8 mouse cellular contexts compared by ENCODE assay signal in genomic region chr3:87886004-87886365, GRCm38 (mm10). TPM values are rescaled to one million over a fixed set of nuclear protein-coding genes. Genes with fewer than 3 reads are reported as not detected.
DNase-seq lines count a peak whose midpoint lies in the region; ATAC-seq and TF ChIP-seq lines count a peak whose summit lies in the region.

No protein-coding gene starts in this region.

- H3K36me3 ChIP-seq in kidney, embryonic 14.5 days (ENCODE audit: control insufficient read depth, insufficient read depth, low read length) = no peaks in the 10 kb centered on the region; the same call in 1 of the 2 replicates
- peaks cover 2% of the 10 kb centered on the region for H3K36me3 ChIP-seq in ES-E14 (ENCODE audit: control insufficient read depth, insufficient read depth, low read length, poor library complexity, severe bottlenecking)
- H3K36me3 ChIP-seq in embryonic facial prominence, embryonic 12.5 days = no peaks in the 10 kb centered on the region
- no peaks in the 10 kb centered on the region for H3K36me3 ChIP-seq in hindbrain, embryonic 16.5 days (ENCODE audit: control insufficient read depth, insufficient read depth, low read length)
- peaks cover 21% of the 10 kb centered on the region for H3K36me3 ChIP-seq in megakaryocyte, embryonic 14.5 days (replicated peaks; ENCODE audit: low read length)

- peak overlapping the region; percentile 42 for H3K4me2 ChIP-seq in kidney, embryonic 14.5 days (replicated peaks; ENCODE audit: low read depth, low read length)
- peak overlapping the region; percentile 38 for H3K4me2 ChIP-seq in embryonic facial prominence, embryonic 12.5 days (replicated peaks)
- H3K4me2 ChIP-seq in hindbrain, embryonic 16.5 days (ENCODE audit: low read length) = peak overlapping the region; percentile 65

- no peaks in the 10 kb centered on the region for H3K27me3 ChIP-seq in kidney, embryonic 14.5 days (ENCODE audit: control insufficient read depth, insufficient read depth, low read length)
- H3K27me3 ChIP-seq in embryonic facial prominence, embryonic 12.5 days = no peaks in the 10 kb centered on the region
- no peaks in the 10 kb centered on the region for H3K27me3 ChIP-seq in hindbrain, embryonic 16.5 days (replicated peaks; ENCODE audit: control insufficient read depth, insufficient read depth, low read length)
- H3K27me3 ChIP-seq in megakaryocyte, embryonic 14.5 days (replicated peaks) = no peaks in the 10 kb centered on the region

- peaks cover 15% of the 10 kb centered on the region for H3K4me1 ChIP-seq in kidney, embryonic 14.5 days (ENCODE audit: control insufficient read depth, insufficient read depth, low read length)
- H3K4me1 ChIP-seq in ES-E14 (ENCODE audit: control insufficient read depth in 2 of 2, insufficient read depth in 2 of 2, low read length in 2 of 2, poor library complexity in 1 of 2) = peaks cover 0 to 3% of the 10 kb centered on the region in 2 experiments; a peak in 1 of 4 replicates
- peaks cover 13% of the 10 kb centered on the region for H3K4me1 ChIP-seq in embryonic facial prominence, embryonic 12.5 days
- peaks cover 18% of the 10 kb centered on the region for H3K4me1 ChIP-seq in hindbrain, embryonic 16.5 days (ENCODE audit: control insufficient read depth, insufficient read depth, low read depth, low read length)
- H3K4me1 ChIP-seq in megakaryocyte, embryonic 14.5 days = peaks cover 35% of the 10 kb centered on the region

- in situ Hi-C loops in ES-E14 (cut with MboI; ENCODE audit: low sequenced_read_pairs in 2 of 2, unreplicated experiment in 2 of 2) = no loop called here

- no peak for DNase-seq in kidney, adult 9 months
- DNase-seq in ES-E14 (ENCODE audit: low read depth, low spot score) = no peak
- DNase-seq in thymus, postnatal 36 days = peak; percentile 48 to 63
- DNase-seq in layer of hippocampus, postnatal 36 days = no peak

- 12% methylated on average over 10 of the region's 10 CpGs for WGBS in kidney, embryonic 14.5 days
- whole genome bisulfite sequencing in embryonic facial prominence, embryonic 12.5 days = 17% methylated on average over 10 of the region's 10 CpGs
- WGBS in hindbrain, embryonic 16.5 days = 14% methylated on average over 10 of the region's 10 CpGs

- peak overlapping the region; percentile 52; the same call in 1 of the 2 replicates for H3K9ac ChIP-seq in kidney, embryonic 14.5 days (ENCODE audit: low read depth, low read length)
- H3K9ac ChIP-seq in ES-E14 (ENCODE audit: insufficient read depth, low read depth, low read length, poor library complexity, severe bottlenecking) = peak overlapping the region; percentile 64; the same call in 1 of the 2 replicates
- no peak overlapping the region for H3K9ac ChIP-seq in embryonic facial prominence, embryonic 12.5 days
- peak overlapping the region; percentile 65 for H3K9ac ChIP-seq in hindbrain, embryonic 16.5 days (ENCODE audit: low read depth, low read length)

- peak overlapping the region; percentile 98 for H3K4me3 ChIP-seq in kidney, embryonic 14.5 days (ENCODE audit: low read length)
- peak overlapping the region; percentile 66 to 73 for H3K4me3 ChIP-seq in ES-E14 (ENCODE audit: insufficient read depth in 1 of 2, low read depth in 1 of 2, low read length in 2 of 2, poor library complexity in 1 of 2, severe bottlenecking in 1 of 2)
- peak overlapping the region; percentile 100 for H3K4me3 ChIP-seq in embryonic facial prominence, embryonic 12.5 days
- peak overlapping the region; percentile 53 for H3K4me3 ChIP-seq in hindbrain, embryonic 16.5 days (ENCODE audit: low read length)
- peak overlapping the region; percentile 97 for H3K4me3 ChIP-seq in megakaryocyte, embryonic 14.5 days (replicated peaks)

- no peak overlapping the region for H3K27ac ChIP-seq in kidney, embryonic 14.5 days (ENCODE audit: low read depth, low read length)
- H3K27ac ChIP-seq in ES-E14 (ENCODE audit: insufficient read depth, low read depth, low read length, poor library complexity, severe bottlenecking) = no peak overlapping the region; the same call in 1 of the 2 replicates
- H3K27ac ChIP-seq in embryonic facial prominence, embryonic 12.5 days = no peak overlapping the region
- 0 out of 2 replicates have a peak overlapping the region, but pooled peaks have one; percentile 29 for H3K27ac ChIP-seq in hindbrain, embryonic 16.5 days (ENCODE audit: low read depth, low read length)

- no peaks in the 10 kb centered on the region for H3K9me3 ChIP-seq in kidney, embryonic 14.5 days (ENCODE audit: control insufficient read depth, low read length)
- no peaks in the 10 kb centered on the region for H3K9me3 ChIP-seq in ES-E14 (ENCODE audit: control insufficient read depth, insufficient read depth, low read depth, low read length)
- no peaks in the 10 kb centered on the region for H3K9me3 ChIP-seq in embryonic facial prominence, embryonic 12.5 days
- no peaks in the 10 kb centered on the region for H3K9me3 ChIP-seq in hindbrain, embryonic 16.5 days (ENCODE audit: control insufficient read depth, low read length)
- 0 out of 2 replicates have a peak, but pooled peaks cover 5% of the 10 kb centered on the region for H3K9me3 ChIP-seq in megakaryocyte, embryonic 14.5 days

- peak; percentile 33 for ATAC-seq in kidney, embryonic 14.5 days (ENCODE audit: low FRiP score, low TSS enrichment)
- no peak; the same call in 1 of the 2 replicates for ATAC-seq in embryonic facial prominence, embryonic 12.5 days (ENCODE audit: insufficient number of reproducible peaks, insufficient read depth, low FRiP score, low TSS enrichment)
- ATAC-seq in hindbrain, embryonic 16.5 days = no peak

TF ChIP-seq in ES-E14, 5 proteins besides CTCF, POLR2A, EP300 and RAD21:
- TF ChIP-seq ZNF384 (IDR thresholded peaks at IDR 0.05; ENCODE audit: low read depth, low read length) (peak; percentile 97), CHD2 (IDR thresholded peaks at IDR 0.05; ENCODE audit: low read depth, low read length) (peak; percentile 39; the same call in 1 of the 2 replicates), HCFC1 (IDR thresholded peaks at IDR 0.05; ENCODE audit: borderline replicate concordance, insufficient read depth, low read length) (no peak)

RNA-seq across cellular contexts. Expression of gene Prcc, which starts 0.6 kb away (rescaled TPM):
- 15.6 and 16.6 TPM in 2 replicates for polyA plus RNA-seq in kidney, embryonic 14.5 days (2014; fragmentation: Nextera tagmentation; extraction: Ambion mirVana)
- 40.2 and 53.8 TPM in 2 replicates for total RNA-seq in ES-E14 (2012; rRNA removed)
- 15.5 and 16.0 TPM in 2 replicates for polyA plus RNA-seq in embryonic facial prominence, embryonic 12.5 days (2016; fragmentation: Nextera tagmentation; extraction: Ambion mirVana)
- polyA plus RNA-seq in hindbrain, embryonic 16.5 days (2015; fragmentation: Nextera tagmentation; extraction: Ambion mirVana) = 13.9 and 15.9 TPM in 2 replicates
- 62.4 and 99.1 TPM in 2 replicates for polyA plus RNA-seq in megakaryocyte, embryonic 14.5 days (2012; ENCODE audit: insufficient read depth, low replicate concordance)
- 10 to 100 TPM; 58.3 to 58.6 TPM for total RNA-seq in layer of hippocampus, postnatal 36 days (2021)

RNA-seq across cellular contexts. Expression of gene Hdgf, which starts 20.1 kb away (rescaled TPM):
- polyA plus RNA-seq in kidney, embryonic 14.5 days (2014; fragmentation: Nextera tagmentation; extraction: Ambion mirVana) = 231 and 254 TPM in 2 replicates
- total RNA-seq in ES-E14 (2012; rRNA removed) = 296 and 312 TPM in 2 replicates
- 246 and 270 TPM in 2 replicates for polyA plus RNA-seq in embryonic facial prominence, embryonic 12.5 days (2016; fragmentation: Nextera tagmentation; extraction: Ambion mirVana)
- polyA plus RNA-seq in hindbrain, embryonic 16.5 days (2015; fragmentation: Nextera tagmentation; extraction: Ambion mirVana) = 79.7 and 110 TPM in 2 replicates
- polyA plus RNA-seq in megakaryocyte, embryonic 14.5 days (2012; ENCODE audit: insufficient read depth, low replicate concordance) = 140 and 1,011 TPM in 2 replicates
- total RNA-seq in layer of hippocampus, postnatal 36 days (2021) = 100 to 1,000 TPM; 140 to 149 TPM

RNA-seq across cellular contexts. Expression of gene Mrpl24, which starts 33.3 kb away (rescaled TPM):
- polyA plus RNA-seq in kidney, embryonic 14.5 days (2014; fragmentation: Nextera tagmentation; extraction: Ambion mirVana) = 76.7 and 81.0 TPM in 2 replicates
- total RNA-seq in ES-E14 (2012; rRNA removed) = 154 and 162 TPM in 2 replicates
- polyA plus RNA-seq in embryonic facial prominence, embryonic 12.5 days (2016; fragmentation: Nextera tagmentation; extraction: Ambion mirVana) = 71.4 and 72.9 TPM in 2 replicates
- polyA plus RNA-seq in hindbrain, embryonic 16.5 days (2015; fragmentation: Nextera tagmentation; extraction: Ambion mirVana) = 48.3 and 49.1 TPM in 2 replicates
- polyA plus RNA-seq in megakaryocyte, embryonic 14.5 days (2012; ENCODE audit: insufficient read depth, low replicate concordance) = 3.1 and 14.1 TPM in 2 replicates
- total RNA-seq in layer of hippocampus, postnatal 36 days (2021) = 10 to 100 TPM; 54.7 to 59.8 TPM

RNA-seq across cellular contexts. Expression of gene Sh2d2a, which starts 39.4 kb away (rescaled TPM):
- polyA plus RNA-seq in kidney, embryonic 14.5 days (2014; fragmentation: Nextera tagmentation; extraction: Ambion mirVana) = 0.22 TPM in 1 of 2 replicates, not detected in the other
- 0.05 and 0.22 TPM in 2 replicates for total RNA-seq in ES-E14 (2012; rRNA removed)
- 0.08 TPM in 1 of 2 replicates, not detected in the other for polyA plus RNA-seq in embryonic facial prominence, embryonic 12.5 days (2016; fragmentation: Nextera tagmentation; extraction: Ambion mirVana)
- not detected in 2 replicates for polyA plus RNA-seq in hindbrain, embryonic 16.5 days (2015; fragmentation: Nextera tagmentation; extraction: Ambion mirVana)
- 0.12 TPM in 1 of 2 replicates, not detected in the other for polyA plus RNA-seq in megakaryocyte, embryonic 14.5 days (2012; ENCODE audit: insufficient read depth, low replicate concordance)
- not detected for total RNA-seq in layer of hippocampus, postnatal 36 days (2021)

RNA-seq across cellular contexts. Expression of gene Isg20l2, which starts 44.1 kb away (rescaled TPM):
- polyA plus RNA-seq in kidney, embryonic 14.5 days (2014; fragmentation: Nextera tagmentation; extraction: Ambion mirVana) = 34.6 and 45.5 TPM in 2 replicates
- total RNA-seq in ES-E14 (2012; rRNA removed) = 33.6 and 40.1 TPM in 2 replicates
- 75.4 and 80.1 TPM in 2 replicates for polyA plus RNA-seq in embryonic facial prominence, embryonic 12.5 days (2016; fragmentation: Nextera tagmentation; extraction: Ambion mirVana)
- 22.7 and 28.9 TPM in 2 replicates for polyA plus RNA-seq in hindbrain, embryonic 16.5 days (2015; fragmentation: Nextera tagmentation; extraction: Ambion mirVana)
- polyA plus RNA-seq in megakaryocyte, embryonic 14.5 days (2012; ENCODE audit: insufficient read depth, low replicate concordance) = 2.9 and 3.6 TPM in 2 replicates
- total RNA-seq in layer of hippocampus, postnatal 36 days (2021) = 10 to 100 TPM; 15.0 TPM

Comparison
In these comparisons a context has a peak if more than half of its experiments do, and no peak if none do; other contexts are left out.
1. DNase-seq: peak in thymus, postnatal 36 days (2 of 2); none in kidney, adult 9 months (single experiment), ES-E14 (single experiment) and layer of hippocampus, postnatal 36 days (0 of 2).
2. Peak in every context shown above with its lines, with median percentiles within 50 percentile points of each other: H3K4me2 ChIP-seq and H3K4me3 ChIP-seq.